Mouse (Mus musculus): ENCODE data around the gene Pik3ca. TPM values are rescaled to one million over a fixed set of nuclear protein-coding genes. Genes with fewer than 3 reads are reported as not detected.

The Pik3ca gene
- polyA plus RNA-seq, 1 experiment = 45.1 TPM

- TF ChIP-seq POLR2A (IDR thresholded peaks at IDR 0.05; ENCODE audit: low read depth, low read length) (no peak), CTCF (IDR thresholded peaks at IDR 0.05; ENCODE audit: borderline replicate concordance, insufficient read depth, low read length) (no peak)
- H3K27ac ChIP-seq (ENCODE audit: insufficient read depth, low read length) = no peak overlapping the region
- H3K4me3 ChIP-seq (ENCODE audit: insufficient read depth, low read length) = no peak overlapping the region
- H3K4me1 ChIP-seq (ENCODE audit: control insufficient read depth, insufficient read depth, low read length) = no peaks in the 10 kb centered on the region
Observed at GRCm38 (mm10) chr3:32470449-32470848, 73.0 kb downstream of the Pik3ca start.

GRCm38 (mm10) chr3:32471098-32471497 lies 73.6 kb downstream of the Pik3ca start:
- Histone ChIP-seq H3K4me1 (ENCODE audit: control insufficient read depth, insufficient read depth, low read length) (no peaks in the 10 kb centered on the region), H3K27ac (ENCODE audit: insufficient read depth, low read length) (no peak overlapping the region), H3K4me3 (ENCODE audit: insufficient read depth, low read length) (no peak overlapping the region)
- TF ChIP-seq POLR2A (IDR thresholded peaks at IDR 0.05; ENCODE audit: low read depth, low read length) (no peak), CTCF (IDR thresholded peaks at IDR 0.05; ENCODE audit: borderline replicate concordance, insufficient read depth, low read length) (no peak)

GRCm38 (mm10) chr3:32472191-32472900 lies 74.9 kb downstream of the Pik3ca start:
- Histone ChIP-seq H3K4me1 (ENCODE audit: control insufficient read depth, insufficient read depth, low read length) (no peaks in the 10 kb centered on the region), H3K27ac (ENCODE audit: insufficient read depth, low read length) (no peak overlapping the region), H3K4me3 (ENCODE audit: insufficient read depth, low read length) (no peak overlapping the region)
- TF ChIP-seq POLR2A (IDR thresholded peaks at IDR 0.05; ENCODE audit: low read depth, low read length) (no peak), CTCF (IDR thresholded peaks at IDR 0.05; ENCODE audit: borderline replicate concordance, insufficient read depth, low read length) (no peak)

GRCm38 (mm10) chr3:32473184-32473583 lies 75.7 kb downstream of the Pik3ca start:
- TF ChIP-seq CTCF (IDR thresholded peaks at IDR 0.05; ENCODE audit: borderline replicate concordance, insufficient read depth, low read length) (no peak), POLR2A (IDR thresholded peaks at IDR 0.05; ENCODE audit: low read depth, low read length) (no peak)
- Histone ChIP-seq H3K27ac (ENCODE audit: insufficient read depth, low read length) (no peak overlapping the region), H3K4me1 (ENCODE audit: control insufficient read depth, insufficient read depth, low read length) (no peaks in the 10 kb centered on the region), H3K4me3 (ENCODE audit: insufficient read depth, low read length) (no peak overlapping the region)

- H3K4me3 ChIP-seq (ENCODE audit: insufficient read depth, low read length) = no peak overlapping the region
- H3K4me1 ChIP-seq (ENCODE audit: control insufficient read depth, insufficient read depth, low read length) = peaks cover 11% of the 10 kb centered on the region
- TF ChIP-seq CTCF (IDR thresholded peaks at IDR 0.05; ENCODE audit: borderline replicate concordance, insufficient read depth, low read length) (no peak), POLR2A (IDR thresholded peaks at IDR 0.05; ENCODE audit: low read depth, low read length) (no peak)
- H3K27ac ChIP-seq (ENCODE audit: insufficient read depth, low read length) = no peak overlapping the region
Observed at GRCm38 (mm10) chr3:32479961-32480360, 82.5 kb downstream of the Pik3ca start.

- Histone ChIP-seq H3K4me3 (ENCODE audit: insufficient read depth, low read length) (no peak overlapping the region), H3K4me1 (ENCODE audit: control insufficient read depth, insufficient read depth, low read length) (peaks cover 14% of the 10 kb centered on the region), H3K27ac (ENCODE audit: insufficient read depth, low read length) (no peak overlapping the region)
- TF ChIP-seq CTCF (IDR thresholded peaks at IDR 0.05; ENCODE audit: borderline replicate concordance, insufficient read depth, low read length) (no peak), POLR2A (IDR thresholded peaks at IDR 0.05; ENCODE audit: low read depth, low read length) (no peak)
Observed at GRCm38 (mm10) chr3:32483035-32483434, 85.6 kb downstream of the Pik3ca start.

GRCm38 (mm10) chr3:32486543-32486942 lies 89.1 kb downstream of the Pik3ca start:
- no peak overlapping the region for H3K4me3 ChIP-seq (ENCODE audit: insufficient read depth, low read length)
- TF ChIP-seq CTCF (IDR thresholded peaks at IDR 0.05; ENCODE audit: borderline replicate concordance, insufficient read depth, low read length) (no peak), POLR2A (IDR thresholded peaks at IDR 0.05; ENCODE audit: low read depth, low read length) (no peak)

GRCm38 (mm10) chr3:32488172-32488571 lies 90.7 kb downstream of the Pik3ca start:
- no peak overlapping the region for H3K4me3 ChIP-seq (ENCODE audit: insufficient read depth, low read length)
- H3K4me1 ChIP-seq (ENCODE audit: control insufficient read depth, insufficient read depth, low read length) = peaks cover 3% of the 10 kb centered on the region; the same call in 1 of the 2 replicates
- H3K27ac ChIP-seq (ENCODE audit: insufficient read depth, low read length) = no peak overlapping the region
- TF ChIP-seq POLR2A (IDR thresholded peaks at IDR 0.05; ENCODE audit: low read depth, low read length) (no peak), CTCF (IDR thresholded peaks at IDR 0.05; ENCODE audit: borderline replicate concordance, insufficient read depth, low read length) (no peak)

More at GRCm38 (mm10) chr3:32486543-32486942, 89.1 kb downstream of the Pik3ca start:
- peaks cover 3% of the 10 kb centered on the region; the same call in 1 of the 2 replicates for H3K4me1 ChIP-seq (ENCODE audit: control insufficient read depth, insufficient read depth, low read length)
- H3K27ac ChIP-seq (ENCODE audit: insufficient read depth, low read length) = no peak overlapping the region

- H3K4me3 ChIP-seq (ENCODE audit: insufficient read depth, low read length) = no peak overlapping the region
- no peak overlapping the region for H3K27ac ChIP-seq (ENCODE audit: insufficient read depth, low read length)
- H3K4me1 ChIP-seq (ENCODE audit: control insufficient read depth, insufficient read depth, low read length) = peaks cover 4% of the 10 kb centered on the region; the same call in 1 of the 2 replicates
- TF ChIP-seq POLR2A (IDR thresholded peaks at IDR 0.05; ENCODE audit: low read depth, low read length) = no peak
- TF ChIP-seq CTCF (IDR thresholded peaks at IDR 0.05; ENCODE audit: borderline replicate concordance, insufficient read depth, low read length) = no peak
Observed at GRCm38 (mm10) chr3:32490076-32490927, 92.8 kb downstream of the Pik3ca start.

GRCm38 (mm10) chr3:32490928-32491315 lies 93.5 kb downstream of the Pik3ca start:
- no peak for TF ChIP-seq POLR2A (IDR thresholded peaks at IDR 0.05; ENCODE audit: low read depth, low read length)
- no peak for TF ChIP-seq CTCF (IDR thresholded peaks at IDR 0.05; ENCODE audit: borderline replicate concordance, insufficient read depth, low read length)
- no peak overlapping the region for H3K27ac ChIP-seq (ENCODE audit: insufficient read depth, low read length)
- H3K4me1 ChIP-seq (ENCODE audit: control insufficient read depth, insufficient read depth, low read length) = peaks cover 7% of the 10 kb centered on the region; the same call in 1 of the 2 replicates
- H3K4me3 ChIP-seq (ENCODE audit: insufficient read depth, low read length) = no peak overlapping the region

All from embryonic fibroblast, embryonic 13.5 days (primary cell).